Mouse (Mus musculus): ENCODE results near the gene Itpr2.

The Itpr2 gene

GRCm38 (mm10) chr6:146156536-146156935 is 345.5 kb downstream of the Itpr2 start:
- no peak for DNase-seq (ENCODE audit: low spot score)

GRCm38 (mm10) chr6:146155156-146155734 is 346.8 kb downstream of the Itpr2 start:
- DNase-seq (ENCODE audit: low spot score): no peak

GRCm38 (mm10) chr6:146152843-146153242 is 349.2 kb downstream of the Itpr2 start:
- DNase-seq (ENCODE audit: low spot score): no peak

DNA sequence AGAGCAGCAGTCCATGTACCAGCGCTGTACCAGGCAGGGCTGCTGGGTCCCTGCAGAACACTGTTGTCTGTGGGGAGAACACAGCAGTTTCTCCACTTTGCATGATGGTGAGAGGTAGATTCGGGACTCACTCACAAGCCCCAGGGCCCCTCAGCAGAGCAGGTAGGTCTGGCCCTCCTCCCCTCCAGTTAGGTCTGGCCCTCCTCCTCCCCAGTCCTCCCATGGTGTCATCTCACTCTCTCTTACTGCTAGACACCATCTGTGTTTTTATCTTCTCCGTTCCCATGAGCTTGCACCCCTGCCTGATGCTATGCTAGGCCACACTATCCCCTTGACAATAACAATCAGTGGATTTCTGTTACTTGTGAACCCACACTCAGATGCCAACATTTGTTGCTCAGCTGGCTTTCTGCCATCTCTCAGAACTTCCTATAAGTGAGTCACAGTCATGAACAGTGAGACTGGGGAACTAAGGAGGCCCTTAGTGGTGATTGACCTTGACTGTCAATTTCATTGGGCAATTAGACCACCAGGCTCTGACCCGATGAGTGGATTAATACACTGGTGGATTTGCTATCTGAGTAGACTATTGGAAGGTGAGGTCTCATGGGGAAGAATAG is 360.9 kb downstream of the Itpr2 start:
- DNase-seq (ENCODE audit: low spot score): no peak

- DNase-seq (ENCODE audit: low spot score): no peak
These were observed 361.9 kb downstream of the Itpr2 start for GRCm38 (mm10) chr6:146140171-146140570.

DNA sequence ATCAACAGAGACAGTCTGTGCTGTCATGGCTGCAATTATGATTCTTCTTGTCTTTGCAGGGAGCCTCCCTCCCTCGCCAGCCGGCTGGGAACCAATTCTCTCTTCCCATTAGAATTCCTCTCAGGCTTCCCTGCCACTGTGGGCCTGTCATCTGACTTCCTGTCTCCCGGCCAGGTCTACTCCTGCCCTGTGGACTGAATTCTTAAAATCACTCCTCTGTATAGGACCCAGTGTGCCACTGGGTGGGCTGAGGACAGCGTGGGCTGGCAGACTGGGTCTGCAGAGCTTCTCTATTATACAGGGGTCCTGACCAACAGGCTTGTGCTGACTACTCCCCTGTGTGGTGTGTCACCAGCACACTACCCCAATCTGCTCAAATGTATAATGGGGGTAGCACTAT is 365.4 kb downstream of the Itpr2 start:
- DNase-seq (ENCODE audit: low spot score): no peak

DNA sequence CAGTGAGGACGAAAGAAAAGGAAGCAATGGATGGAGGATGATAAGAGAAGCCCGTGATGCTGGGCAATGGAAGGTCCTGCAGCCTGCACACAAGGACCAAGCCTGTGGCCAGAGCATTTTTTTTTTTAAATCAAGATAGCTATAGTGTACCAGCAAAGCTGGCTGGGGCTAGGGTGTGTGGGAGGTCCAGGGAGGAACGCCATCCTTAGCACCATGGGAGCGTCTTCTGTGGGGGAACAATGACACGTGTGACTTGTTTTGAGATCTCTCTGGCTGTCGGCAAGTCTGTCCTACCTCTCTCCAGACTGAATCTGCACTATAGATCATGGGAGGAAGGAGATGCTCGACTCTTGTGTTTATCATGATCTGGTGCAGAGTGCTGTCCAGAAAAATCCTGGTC is 365.8 kb downstream of the Itpr2 start:
- DNase-seq (ENCODE audit: low spot score): no peak

DNA sequence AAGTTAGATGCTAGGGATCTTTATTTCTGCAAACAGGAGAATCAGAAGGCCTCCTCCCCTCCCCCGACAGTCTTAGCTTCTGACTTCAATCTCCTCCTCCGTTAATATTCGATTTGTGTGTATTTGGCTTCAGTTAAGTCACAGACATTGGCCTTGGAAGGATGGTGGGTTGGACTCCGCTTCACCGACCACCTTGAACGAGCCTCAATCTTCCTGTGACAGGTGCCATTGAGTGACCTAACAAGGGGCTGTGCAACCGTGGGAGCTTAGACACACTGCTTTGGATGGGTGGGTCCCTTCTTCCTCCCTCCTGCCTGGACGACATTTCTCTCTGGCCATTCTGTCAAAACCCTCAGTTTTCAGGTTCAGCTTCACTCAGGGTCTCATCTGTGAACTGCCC is 366.7 kb downstream of the Itpr2 start:
- DNase-seq (ENCODE audit: low spot score): no peak

DNA sequence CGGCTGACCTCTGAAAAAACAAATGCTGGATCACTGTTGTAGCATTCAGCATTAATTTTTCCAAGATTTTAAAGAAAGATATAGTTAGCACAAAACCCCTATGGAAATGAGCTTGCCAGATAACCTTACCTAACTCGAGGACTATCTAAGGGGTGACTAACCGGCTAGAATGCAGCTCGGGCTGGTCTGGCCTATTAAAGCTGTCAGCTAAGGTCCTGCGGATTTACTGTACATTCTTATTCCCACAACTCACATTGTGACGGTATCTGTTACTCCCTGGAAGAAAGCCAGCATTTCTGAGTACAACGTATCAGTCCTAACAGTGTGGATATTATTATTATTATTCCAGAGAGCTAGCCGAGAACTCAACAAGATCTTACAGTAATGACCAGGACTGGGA is 368.1 kb downstream of the Itpr2 start:
- no peak for DNase-seq (ENCODE audit: low spot score)

GRCm38 (mm10) chr6:146129066-146129465 is 373.0 kb downstream of the Itpr2 start:
- DNase-seq (ENCODE audit: low spot score): no peak

- DNase-seq (ENCODE audit: low spot score): no peak
These were observed 375.0 kb downstream of the Itpr2 start for GRCm38 (mm10) chr6:146126823-146127681.

GRCm38 (mm10) chr6:146125621-146126020 is 376.4 kb downstream of the Itpr2 start:
- no peak for DNase-seq (ENCODE audit: low spot score)

GRCm38 (mm10) chr6:146124479-146124878 is 377.5 kb downstream of the Itpr2 start:
- no peak for DNase-seq (ENCODE audit: low spot score)

DNA sequence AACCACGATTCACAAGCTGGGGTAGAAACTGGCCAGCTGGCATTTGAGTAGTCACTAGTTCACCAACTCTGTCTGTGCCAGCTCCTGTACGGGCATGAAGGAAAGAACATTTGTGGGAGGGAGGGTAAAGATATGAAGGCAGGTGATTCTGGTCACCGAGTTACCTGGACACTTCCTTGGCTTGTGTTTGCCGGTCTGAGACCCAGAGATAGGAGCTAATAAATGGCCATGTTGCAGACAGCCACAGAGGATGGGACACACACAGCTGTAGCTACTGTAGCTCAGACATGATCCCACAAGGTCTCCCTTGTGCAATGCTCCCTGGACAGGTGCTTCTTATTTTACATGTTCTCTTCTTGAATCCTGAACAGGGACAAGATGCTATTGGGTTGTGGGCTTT is 378.4 kb downstream of the Itpr2 start:
- DNase-seq (ENCODE audit: low spot score): no peak

DNA sequence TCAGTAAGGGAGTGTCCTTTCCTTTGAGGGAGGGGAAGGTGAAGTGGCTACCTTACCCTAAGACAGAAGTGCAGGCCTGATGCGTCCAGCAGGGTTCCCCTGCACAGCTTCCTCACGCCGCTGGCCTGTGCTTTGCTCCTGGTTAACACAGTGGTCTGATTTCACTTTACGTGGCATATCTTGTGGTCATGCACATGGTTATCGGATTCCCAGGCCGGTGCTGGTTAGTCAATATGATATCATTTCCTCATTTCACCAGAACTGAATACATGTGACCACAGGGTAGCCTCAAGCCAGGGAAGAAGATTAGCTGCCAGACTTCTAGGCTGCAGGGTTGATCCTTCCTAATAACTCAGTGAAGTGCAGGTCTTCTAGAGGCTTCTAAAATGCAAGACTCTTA is 381.9 kb downstream of the Itpr2 start:
- DNase-seq (ENCODE audit: low spot score): no peak

GRCm38 (mm10) chr6:146114731-146115302 is 387.2 kb downstream of the Itpr2 start:
- no peak for DNase-seq (ENCODE audit: low spot score)

DNA sequence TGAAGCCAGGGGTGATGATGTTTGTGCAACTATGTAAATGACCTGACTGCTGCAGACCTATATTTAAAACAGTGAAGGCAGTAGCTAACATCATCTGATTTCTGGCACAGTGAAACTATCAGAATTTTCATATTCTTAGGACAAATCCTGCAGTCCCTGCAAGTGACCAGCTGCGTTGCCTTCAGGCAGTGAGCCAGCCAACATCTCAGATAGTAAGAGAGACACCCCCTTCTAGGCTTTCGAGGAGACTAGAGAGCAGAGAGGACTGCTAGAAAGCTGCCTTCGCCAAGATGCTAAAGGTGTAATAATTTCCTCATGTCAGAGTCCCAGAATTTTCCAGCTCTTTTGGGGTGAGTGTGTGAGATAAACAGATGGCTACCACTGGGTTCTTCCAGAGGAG is 388.0 kb downstream of the Itpr2 start:
- no peak for DNase-seq (ENCODE audit: low spot score)

DNA sequence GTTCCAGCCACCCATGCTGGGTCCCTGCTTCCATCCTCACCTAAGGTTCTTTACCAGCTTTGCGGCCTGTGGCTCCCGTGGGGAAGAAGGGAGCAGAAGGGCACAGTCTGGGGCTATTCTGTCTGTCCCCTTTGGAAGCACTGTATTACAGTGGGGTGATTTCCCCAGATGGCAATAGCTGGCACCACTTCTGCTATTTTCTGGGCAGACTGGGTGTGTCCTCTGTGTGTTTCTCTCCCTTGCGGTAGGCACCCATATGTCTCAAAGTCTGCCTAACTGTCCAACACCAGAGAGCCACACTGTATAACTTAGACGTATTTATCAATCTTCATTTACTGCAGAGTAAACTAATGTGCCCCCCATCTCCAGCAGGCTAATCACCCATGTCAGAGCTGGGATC is 388.9 kb downstream of the Itpr2 start:
- no peak for DNase-seq (ENCODE audit: low spot score)

GRCm38 (mm10) chr6:146112211-146112610 is 389.8 kb downstream of the Itpr2 start:
- DNase-seq (ENCODE audit: low spot score): no peak

DNA sequence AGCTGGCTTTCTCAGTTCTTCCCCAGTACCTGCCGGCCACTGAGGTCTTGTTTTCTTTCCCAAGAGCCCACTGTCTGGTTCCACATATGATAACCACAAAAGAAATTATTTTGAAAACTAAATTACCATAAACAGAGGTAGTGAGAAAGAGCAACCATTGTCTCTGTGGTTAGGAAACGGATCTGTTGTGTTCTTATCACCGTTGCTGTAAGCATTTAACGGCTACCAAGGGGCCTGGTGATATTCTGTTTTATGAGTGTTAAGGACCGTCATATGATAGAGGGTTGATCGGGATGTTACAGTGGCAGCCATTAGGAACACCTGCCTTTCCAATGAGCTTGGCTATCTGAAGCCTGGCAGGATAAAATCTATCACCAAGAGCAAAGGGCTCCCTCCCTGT is 390.2 kb downstream of the Itpr2 start:
- no peak for DNase-seq (ENCODE audit: low spot score)

DNA sequence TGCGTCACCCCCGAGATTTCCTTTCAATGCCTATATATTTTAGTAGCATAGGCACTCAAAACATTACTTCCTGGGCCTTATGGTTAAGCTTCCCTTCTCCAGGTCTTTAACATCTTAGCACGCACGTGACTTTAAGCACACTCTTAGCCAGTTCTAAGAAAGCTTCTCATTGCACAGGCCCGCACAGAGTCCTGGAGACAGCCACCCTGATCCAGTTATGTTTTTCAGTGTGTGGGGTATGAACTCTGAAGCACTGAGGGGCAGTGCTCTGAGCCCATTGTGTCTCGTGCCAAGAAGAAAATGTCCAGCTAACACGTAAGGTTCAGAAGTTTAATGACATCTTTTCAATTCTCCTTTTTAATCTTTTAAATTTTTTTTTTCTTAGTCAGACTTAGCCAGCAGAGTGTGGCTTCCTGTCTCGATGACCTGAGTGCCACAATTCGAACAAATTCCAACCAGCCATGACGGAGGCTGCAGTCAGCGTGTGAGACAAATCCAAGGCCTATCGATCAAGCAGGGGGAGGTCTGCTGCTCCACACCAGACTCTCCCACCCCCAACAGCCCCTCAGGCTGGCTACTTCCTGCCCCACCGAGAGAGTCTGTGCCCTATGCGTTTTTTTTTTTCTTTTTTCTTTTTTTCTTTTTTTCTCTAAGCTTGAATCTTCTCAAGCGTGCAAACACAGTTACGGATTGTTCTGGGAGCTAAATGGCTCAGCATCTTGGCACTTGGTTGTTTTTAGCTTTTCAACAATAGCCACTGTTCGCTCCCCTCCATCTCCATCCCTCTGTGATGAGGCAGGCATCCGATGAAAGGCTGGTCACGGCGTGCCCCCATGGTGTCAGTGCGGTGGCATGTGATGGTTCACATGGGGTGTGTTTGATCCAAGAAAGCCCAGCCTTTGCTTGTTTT is 390.9 kb downstream of the Itpr2 start:
- no peak for DNase-seq (ENCODE audit: low spot score)

DNA sequence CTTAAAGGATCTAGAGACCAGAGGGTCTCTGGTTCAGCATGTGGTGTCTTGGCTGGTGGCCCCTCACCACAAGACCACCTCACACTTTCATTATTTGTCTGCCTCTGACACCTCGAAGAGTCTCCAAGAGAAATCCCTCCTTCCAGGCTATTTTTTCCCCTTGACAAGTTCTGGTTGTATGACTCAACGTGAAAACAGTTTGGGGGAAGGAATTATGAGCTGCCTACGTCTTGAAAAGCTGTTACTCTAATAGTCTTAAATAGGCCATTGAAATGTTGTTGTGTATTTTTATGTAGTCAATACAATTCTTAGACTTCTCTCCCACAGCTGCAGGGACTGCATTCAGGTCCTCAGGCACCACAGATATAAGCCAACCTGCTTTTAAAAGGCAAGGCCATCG is 391.6 kb downstream of the Itpr2 start:
- DNase-seq (ENCODE audit: low spot score): no peak
